Mouse (Mus musculus) limb, embryonic 14.5 days (tissue): ENCODE results near the gene Pak2. TPM values are rescaled to one million over a fixed set of nuclear protein-coding genes. Genes with fewer than 3 reads are reported as not detected.

Experiments used
- ATAC-seq: fragments of 200-750 bp; cut with Nextera tagmentation; 2 replicates; pipeline ENCODE4 v1.8.0; 2017; ENCODE audit warnings: low read depth, moderate number of reproducible peaks, moderate TSS enrichment; ENCODE audit not compliant: low FRiP score
- DNase-seq: peaks from one replicate; pipeline ENCODE4 v3.0.0-alpha.2; 2015; ENCODE audit warnings: low spot score
- H3K27ac ChIP-seq: fragments of 300-500 bp; sonication (generic); replicated peaks from 2 replicates; pipeline ENCODE4 v1.5.1; 2014; ENCODE audit warnings: low read depth, mild to moderate bottlenecking, low read length, moderate library complexity, mixed read lengths
- H3K27me3 ChIP-seq: fragments of 300-500 bp; sonication (generic); 2 replicates; pipeline ENCODE4 v1.6.1; 2014; ENCODE audit warnings: low read length, mixed read lengths; ENCODE audit not compliant: control insufficient read depth, insufficient read depth
- H3K36me3 ChIP-seq: fragments of 300-500 bp; sonication (generic); 2 replicates; pipeline ENCODE4 v1.6.1; 2014; ENCODE audit warnings: mild to moderate bottlenecking, low read length, moderate library complexity, mixed read lengths; ENCODE audit not compliant: control insufficient read depth, insufficient read depth
- H3K4me1 ChIP-seq: fragments of 300-500 bp; sonication (generic); 2 replicates; pipeline ENCODE4 v1.6.1; 2014; ENCODE audit warnings: antibody characterized with exemption, low read length, mixed read lengths; ENCODE audit not compliant: control insufficient read depth, insufficient read depth
- H3K4me2 ChIP-seq: fragments of 300-500 bp; sonication (generic); replicated peaks from 2 replicates; pipeline ENCODE4 v1.6.1; 2014; ENCODE audit warnings: low read depth, mild to moderate bottlenecking, low read length, moderate library complexity; ENCODE audit not compliant: severe bottlenecking
- H3K4me3 ChIP-seq: fragments of 300-500 bp; sonication (generic); replicated peaks from 2 replicates; pipeline ENCODE4 v1.5.1; 2014; ENCODE audit warnings: low read length
- H3K9ac ChIP-seq: fragments of 300-500 bp; sonication (generic); 2 replicates; pipeline ENCODE4 v1.6.1; 2014; ENCODE audit warnings: mild to moderate bottlenecking, low read depth, low read length, moderate library complexity; ENCODE audit not compliant: severe bottlenecking
- H3K9me3 ChIP-seq: fragments of 300-500 bp; sonication (generic); 2 replicates; pipeline ENCODE4 v1.6.1; 2016; ENCODE audit warnings: low read length; ENCODE audit not compliant: control insufficient read depth
- POLR2A ChIP-seq: fragments of 200-500 bp; IDR thresholded peaks from 2 replicates; pipeline ENCODE4 v1.8.0; 2012; ENCODE audit warnings: inconsistent platforms, mild to moderate bottlenecking, moderate library complexity, borderline replicate concordance; ENCODE audit not compliant: insufficient read depth, insufficient read length; ENCODE audit errors: extremely low read depth
- WGBS: fragments of 180-500 bp; shearing (Covaris S2); extraction: QIAGEN DNeasy Blood & Tissue Kit; methylation state at CpG from one replicate; pipeline ENCODE4 v1.1.7; 2014; 5-methylcytosine and 5-hydroxymethylcytosine counted together
- polyA plus RNA-seq, 2 experiments: library from polyadenylated mRNA; depleted of rRNA in 1 of 2; stranded (reverse) in 1 of 2; unstranded in 1 of 2; fragments of >200 nt; fragmentation: Nextera tagmentation in 1 of 2; extraction: Ambion mirVana in 1 of 2; gene quantifications; 2 replicates each; pipeline versions ENCODE4 v1.2.1 to v1.2.3; 2012 to 2014

Pak2 gene
- polyA plus RNA-seq, 2 experiments: 26.5 to 35.8 TPM

GRCm38 (mm10) chr16:32120454-32120853, 41.3 kb upstream of the Pak2 start:
- H3K36me3 ChIP-seq: no peaks in the 10 kb centered on the region
- no peak overlapping the region for H3K4me3 ChIP-seq
- ATAC-seq (no peak), DNase-seq (no peak)
- no peaks in the 10 kb centered on the region for H3K27me3 ChIP-seq
- no peak overlapping the region for H3K27ac ChIP-seq
- H3K9me3 ChIP-seq: no peaks in the 10 kb centered on the region
- H3K4me1 ChIP-seq: no peaks in the 10 kb centered on the region
- H3K9ac ChIP-seq: no peak overlapping the region
- TF ChIP-seq POLR2A: no peak
- WGBS: 73% methylated on average over 3 of the region's 3 CpGs
- no peak overlapping the region for H3K4me2 ChIP-seq

GRCm38 (mm10) chr16:32116186-32116585, 37.0 kb upstream of the Pak2 start:
- Histone ChIP-seq H3K36me3 (no peaks in the 10 kb centered on the region), H3K9me3 (no peaks in the 10 kb centered on the region), H3K27me3 (no peaks in the 10 kb centered on the region), H3K4me1 (no peaks in the 10 kb centered on the region), H3K9ac (no peak overlapping the region), H3K27ac (no peak overlapping the region), H3K4me2 (no peak overlapping the region), H3K4me3 (no peak overlapping the region)
- 46% methylated on average over 5 of the region's 5 CpGs for WGBS
- ATAC-seq (no peak), DNase-seq (peak; percentile 16)
- no peak for TF ChIP-seq POLR2A

GRCm38 (mm10) chr16:32115781-32116180, 36.6 kb upstream of the Pak2 start:
- TF ChIP-seq POLR2A: no peak
- ATAC-seq (no peak), DNase-seq (no peak)
- Histone ChIP-seq H3K4me2 (no peak overlapping the region), H3K4me1 (no peaks in the 10 kb centered on the region), H3K4me3 (no peak overlapping the region), H3K27me3 (no peaks in the 10 kb centered on the region), H3K27ac (no peak overlapping the region), H3K9ac (no peak overlapping the region), H3K36me3 (no peaks in the 10 kb centered on the region), H3K9me3 (no peaks in the 10 kb centered on the region)
- 47% methylated on average over 6 of the region's 6 CpGs for WGBS

GRCm38 (mm10) chr16:32114968-32115695, 36.0 kb upstream of the Pak2 start:
- Histone ChIP-seq H3K27me3 (no peaks in the 10 kb centered on the region), H3K27ac (no peak overlapping the region), H3K9me3 (no peaks in the 10 kb centered on the region), H3K36me3 (no peaks in the 10 kb centered on the region), H3K4me1 (no peaks in the 10 kb centered on the region), H3K4me2 (no peak overlapping the region), H3K9ac (no peak overlapping the region), H3K4me3 (no peak overlapping the region)
- no peak for ATAC-seq
- 12% methylated on average over 15 of the region's 15 CpGs for WGBS
- no peak for TF ChIP-seq POLR2A
- DNase-seq: peak; percentile 59

- WGBS: 86% methylated on average over 10 of the region's 10 CpGs
These were observed 35.3 kb upstream of the Pak2 start for GRCm38 (mm10) chr16:32114406-32114805.

More at GRCm38 (mm10) chr16:32114406-32114805, 35.3 kb upstream of the Pak2 start:
- no peaks in the 10 kb centered on the region for H3K4me1 ChIP-seq
- no peaks in the 10 kb centered on the region for H3K36me3 ChIP-seq
- no peak overlapping the region for H3K27ac ChIP-seq
- H3K27me3 ChIP-seq: no peaks in the 10 kb centered on the region
- no peaks in the 10 kb centered on the region for H3K9me3 ChIP-seq
- no peak for TF ChIP-seq POLR2A
- H3K4me2 ChIP-seq: no peak overlapping the region
- no peak overlapping the region for H3K4me3 ChIP-seq
- DNase-seq (no peak), ATAC-seq (no peak)
- H3K9ac ChIP-seq: no peak overlapping the region
